Mouse (Mus musculus) urinary bladder, adult 18-20 months (tissue): Measurements from ENCODE around the gene Olfr739.

Experiments
- DNase-seq, 2 experiments: peaks; one replicate each; pipeline ENCODE4 v3.0.0; 2022; ENCODE audit warnings: low spot score in 2 of 2, mixed read lengths in 2 of 2

The Olfr739 gene

DNA sequence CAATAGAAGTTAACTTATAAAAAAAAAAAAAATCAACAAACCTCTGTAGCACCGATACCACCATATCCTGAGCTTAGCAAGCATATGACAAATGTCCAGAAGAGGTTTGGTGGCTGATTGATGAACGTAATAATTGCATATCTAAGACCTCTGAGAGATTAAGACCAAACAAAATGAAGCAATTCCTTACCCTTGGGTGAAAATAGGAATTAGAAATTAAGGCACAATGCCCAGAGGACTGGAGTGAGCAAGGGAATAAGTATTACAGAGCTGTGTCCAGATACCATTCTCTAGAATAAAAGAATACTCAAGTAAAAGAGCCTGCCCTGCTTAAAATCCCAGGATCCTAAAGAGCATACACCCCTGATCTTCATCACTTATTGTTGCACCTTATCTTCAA, at the start of gene Olfr739:
Gene Olfr739, plus strand, starts transcription at position 301 of the 400 bp plus-strand sequence.
- no peak for DNase-seq

DNA sequence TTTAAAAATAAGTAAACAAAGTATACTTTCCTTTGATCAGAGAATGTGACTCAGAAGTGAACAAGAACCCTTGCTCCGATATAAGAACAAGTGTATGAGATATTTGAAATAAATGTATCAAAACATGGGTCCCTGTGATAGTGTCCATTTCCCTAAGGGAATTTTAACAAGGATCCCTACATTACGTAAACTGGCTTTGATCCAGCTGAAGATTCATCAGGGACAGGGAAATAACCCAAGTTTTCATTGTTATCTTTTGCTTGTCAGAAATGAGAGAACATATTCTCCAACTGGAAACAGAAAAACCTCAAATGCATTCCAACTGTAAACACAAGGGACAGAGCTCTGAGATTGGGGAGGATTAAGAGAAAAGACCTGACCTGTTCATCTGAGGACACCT, 37.6 kb upstream of the Olfr739 start, which contains the start of gene Olfr736:
Gene Olfr736, plus strand, starts transcription at position 301 of the 400 bp plus-strand sequence.
- DNase-seq, result no peak

DNA sequence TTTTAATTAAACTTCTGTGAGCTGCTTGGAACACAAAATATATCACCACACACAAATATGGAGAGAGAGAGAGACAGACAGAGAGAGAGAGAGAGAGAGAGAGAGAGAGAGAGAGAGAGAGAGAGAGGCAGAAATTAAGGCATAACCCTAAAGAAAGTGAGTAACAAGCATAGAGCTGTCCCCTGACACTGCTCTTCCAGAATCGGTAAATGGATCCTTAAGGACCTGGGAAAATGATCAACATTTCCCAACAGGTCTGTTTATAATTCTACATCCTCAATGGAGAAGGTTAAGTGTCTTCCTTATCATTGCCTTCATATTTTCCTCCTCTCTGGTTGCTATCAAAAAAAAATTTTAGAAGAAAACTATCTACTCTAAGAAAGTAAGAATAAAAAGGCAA, 11.2 kb upstream of the Olfr739 start, which contains the start of gene Olfr738:
Gene Olfr738, plus strand, starts transcription at position 301 of the 400 bp plus-strand sequence.
- DNase-seq, result no peak

DNA sequence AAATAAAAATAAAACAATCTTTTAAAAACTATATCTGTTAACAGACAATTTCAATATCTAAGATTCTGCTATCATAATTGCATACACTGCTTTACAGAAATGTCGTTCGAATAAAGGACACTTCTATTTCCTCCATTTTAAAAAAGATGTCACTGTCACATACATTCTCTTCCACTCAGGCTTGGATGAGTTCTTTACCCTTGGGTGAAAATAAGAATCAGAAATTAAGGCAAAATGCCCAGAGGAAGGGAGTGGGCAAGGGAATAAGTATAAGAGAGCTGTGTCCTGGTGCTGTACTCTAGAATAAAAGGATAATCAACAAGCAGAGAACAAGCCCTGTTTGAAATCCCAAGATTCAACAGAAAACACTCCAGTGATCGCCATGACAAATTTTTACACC, 26.8 kb downstream of the Olfr739 start, which contains the start of gene Olfr740:
Gene Olfr740, plus strand, starts transcription at position 301 of the 400 bp plus-strand sequence.
- no peak for DNase-seq

DNA sequence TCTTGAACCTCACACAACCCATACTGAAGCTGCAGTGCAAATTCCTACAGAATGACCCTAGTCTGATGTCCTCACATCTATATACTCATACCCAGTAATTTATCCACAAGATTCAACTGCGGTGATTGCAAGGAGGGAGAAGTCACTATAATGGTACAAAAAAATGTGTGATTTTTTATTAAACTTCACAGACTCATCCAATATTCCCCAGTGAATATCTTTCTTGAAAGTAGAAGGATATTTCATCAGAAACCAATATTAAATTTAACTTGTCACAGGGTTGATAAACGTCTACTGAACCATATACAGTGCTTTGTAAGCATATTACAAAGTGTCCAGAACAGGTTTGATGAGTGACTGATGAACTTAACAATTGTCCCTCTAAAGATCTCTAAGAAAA, 54.0 kb downstream of the Olfr739 start, which contains the start of gene Olfr741:
Gene Olfr741, plus strand, starts transcription at position 301 of the 400 bp plus-strand sequence.
- no peak for DNase-seq
